Mouse (Mus musculus): ENCODE measurements at regions not wholly inside any gene's neighbourhood (a gene's known extent, or its start where the extent isn't known, plus 50 kb on each side); places are given as distances from the start of the nearest gene placed in this dataset.

DNA sequence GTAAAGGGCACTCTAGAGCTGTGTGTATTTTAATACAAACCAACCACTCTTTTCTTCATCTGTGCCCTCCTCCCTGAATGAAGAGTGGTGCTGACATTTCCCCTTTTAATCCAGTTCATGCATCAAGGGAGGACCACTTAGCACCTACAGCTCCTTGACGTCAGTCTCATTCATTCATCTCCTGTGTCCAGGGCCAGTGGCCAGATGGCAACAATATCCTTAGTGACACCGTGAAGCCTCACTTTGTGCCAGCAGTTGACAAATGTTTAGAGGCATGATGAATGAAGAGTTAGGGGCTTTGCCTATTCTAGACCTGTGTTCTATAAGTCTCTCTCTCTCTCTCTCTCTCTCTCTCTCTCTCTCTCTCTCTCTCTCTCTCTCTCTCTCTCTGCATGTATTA is 1441.1 kb upstream of the Gm6569 start:
- TF ChIP-seq POLR2AphosphoS2 (IDR thresholded peaks at IDR 0.05; ENCODE audit: insufficient read length, low read depth) (no peak), POLR2A (IDR thresholded peaks at IDR 0.05; ENCODE audit: insufficient read length, low read depth) (no peak), MYOD1 (IDR thresholded peaks at IDR 0.05; ENCODE audit: control insufficient read depth in 1 of 3, insufficient read length in 2 of 3, low read depth in 2 of 3) (no peak), USF1 (IDR thresholded peaks at IDR 0.05; ENCODE audit: low read depth) (no peak), TCF3 (IDR thresholded peaks at IDR 0.05; ENCODE audit: insufficient read length, low read depth) (no peak), SRF (IDR thresholded peaks at IDR 0.05; ENCODE audit: control insufficient read depth, insufficient read length, low read depth) (no peak)

Measured in myocyte (in vitro differentiated cells).